ENCODE assay signal across 10 mouse cellular contexts in genomic region chr12:117810074-117810473, GRCm38 (mm10). TPM values are rescaled to one million over a fixed set of nuclear protein-coding genes. Genes with fewer than 3 reads are reported as not detected.
DNase-seq lines count a peak whose midpoint lies in the region; ATAC-seq and TF ChIP-seq lines count a peak whose summit lies in the region.
"Had no signal": no experiment of that assay in that cellular context is flagged by ENCODE, and none has a peak within 500 bp of the region (broad histone marks: within the 10 kb centered on the region; RNA-seq: fewer than 3 reads in every experiment).

No protein-coding gene starts in this region.

- no peaks in the 10 kb centered on the region for H3K36me3 ChIP-seq in lung, embryonic 14.5 days (ENCODE audit: insufficient read depth)
- no peaks in the 10 kb centered on the region for H3K36me3 ChIP-seq in neural tube, embryonic 15.5 days

- no peak for DNase-seq in lung, embryonic 14.5 days
- DNase-seq in lung, postnatal 10 days = no peak
- peak; percentile 50 for DNase-seq in c-Kit-positive CD71-negative TER-119-negative erythroid progenitor cells, embryonic 14.5 days (ENCODE audit: low read depth)
- DNase-seq in cerebellum, adult 9-11 months = no peak
- no peak for DNase-seq in gastrocnemius, adult 8-10 months (ENCODE audit: low spot score in 2 of 2)
- DNase-seq: kidney, adult 18-20 months; right cerebral cortex, adult 18-20 months had no signal

- no peak overlapping the region for H3K4me2 ChIP-seq in lung, embryonic 14.5 days
- peak overlapping the region; percentile 30 for H3K4me2 ChIP-seq in neural tube, embryonic 15.5 days
- H3K4me2 ChIP-seq: heart, embryonic 11.5 days had no signal

- 26% methylated on average over 11 of the region's 11 CpGs for WGBS in lung, embryonic 14.5 days
- WGBS in neural tube, embryonic 15.5 days = 7% methylated on average over 11 of the region's 11 CpGs

- no peaks in the 10 kb centered on the region; the same call in 1 of the 2 replicates for H3K4me1 ChIP-seq in lung, embryonic 14.5 days (ENCODE audit: insufficient read depth)
- peaks cover 50% of the 10 kb centered on the region for H3K4me1 ChIP-seq in neural tube, embryonic 15.5 days

- no peak for TF ChIP-seq CTCF in lung, embryonic 14.5 days (IDR thresholded peaks at IDR 0.05; ENCODE audit: low read depth)

- no peaks in the 10 kb centered on the region for H3K9me3 ChIP-seq in lung, embryonic 14.5 days (ENCODE audit: low read depth, low read length)
- no peaks in the 10 kb centered on the region for H3K9me3 ChIP-seq in neural tube, embryonic 15.5 days (replicated peaks)

- H3K4me3 ChIP-seq in lung, embryonic 14.5 days (ENCODE audit: low read depth, low read length) = no peak overlapping the region
- H3K4me3 ChIP-seq in neural tube, embryonic 15.5 days (replicated peaks) = no peak overlapping the region

- no peak overlapping the region for H3K9ac ChIP-seq in lung, embryonic 14.5 days
- H3K9ac ChIP-seq in neural tube, embryonic 15.5 days (replicated peaks) = no peak overlapping the region

- no peaks in the 10 kb centered on the region for H3K27me3 ChIP-seq in lung, embryonic 14.5 days (ENCODE audit: insufficient read depth, low read length)
- peaks cover 23% of the 10 kb centered on the region for H3K27me3 ChIP-seq in neural tube, embryonic 15.5 days (replicated peaks)

- no peak overlapping the region for H3K27ac ChIP-seq in lung, embryonic 14.5 days (ENCODE audit: low read depth)
- H3K27ac ChIP-seq in neural tube, embryonic 15.5 days (replicated peaks) = 0 out of 2 replicates have a peak overlapping the region, but pooled peaks have one; percentile 24

- peak; percentile 50; the same call in 1 of the 2 replicates for ATAC-seq in lung, embryonic 14.5 days (ENCODE audit: insufficient read depth)
- ATAC-seq in megakaryocyte, adult 5-6 weeks (ENCODE audit: poor library complexity, severe bottlenecking) = peak; percentile 68
- ATAC-seq in neural tube, embryonic 15.5 days (ENCODE audit: low FRiP score) = peak; percentile 23; the same call in 1 of the 2 replicates

RNA-seq across cellular contexts. Expression of gene Cdca7l, which starts 6.0 kb away (rescaled TPM):
- polyA plus RNA-seq in lung, embryonic 14.5 days (2014; fragmentation: Nextera tagmentation; extraction: Ambion mirVana) = 67.7 and 71.5 TPM in 2 replicates
- 17.7 and 22.1 TPM in 2 replicates for total RNA-seq in megakaryocyte, adult 5-6 weeks (2015)
- 41.9 and 50.9 TPM in 2 replicates for total RNA-seq in megakaryocyte, adult 5-6 weeks (2017)
- 4.3 and 12.7 TPM in 2 replicates for polyA plus RNA-seq in neural tube, embryonic 15.5 days (2015; fragmentation: Nextera tagmentation; extraction: Ambion mirVana)
- under 1 TPM in 1 of 4 experiments, not detected in 3; 0.10 TPM for total RNA-seq in gastrocnemius, adult 8-10 months (2022)

Comparison
In these comparisons a context has a peak if more than half of its experiments do, and no peak if none do; other contexts are left out.
1. RNA of gene Cdca7l, which starts 6.0 kb away (total RNA-seq): 17.7 to 50.9 TPM in megakaryocyte, adult 5-6 weeks; 0.10 TPM in gastrocnemius, adult 8-10 months; every median in the first group is over 10 times any median in the second.
2. Peak in every context shown above with its lines, with median percentiles within 50 percentile points of each other: ATAC-seq.